Mouse (Mus musculus) thymus, adult 18-20 months (tissue): ENCODE results near the gene Pnldc1.

Source experiments
- DNase-seq, 2 experiments: peaks; one replicate each; pipeline ENCODE4 v3.0.0; 2022; ENCODE audit warnings: mixed read lengths in 2 of 2

Pnldc1 gene

GRCm38 (mm10) chr17:12854386-12854785, 55.6 kb downstream of the Pnldc1 start:
- no peak for DNase-seq

GRCm38 (mm10) chr17:12853821-12854220, 56.2 kb downstream of the Pnldc1 start:
- DNase-seq, result no peak

- DNase-seq, result no peak
Observed at GRCm38 (mm10) chr17:12851689-12852088, 58.3 kb downstream of the Pnldc1 start.

GRCm38 (mm10) chr17:12849778-12850382, 60.1 kb downstream of the Pnldc1 start:
- DNase-seq, result no peak

GRCm38 (mm10) chr17:12847736-12848135, 62.3 kb downstream of the Pnldc1 start:
- DNase-seq, result no peak

GRCm38 (mm10) chr17:12846474-12846873, 63.6 kb downstream of the Pnldc1 start:
- no peak for DNase-seq

- DNase-seq, result no peak
Observed at GRCm38 (mm10) chr17:12845862-12846261, 64.2 kb downstream of the Pnldc1 start.

- DNase-seq, result no peak
Observed at GRCm38 (mm10) chr17:12844540-12844939, 65.5 kb downstream of the Pnldc1 start.

- no peak for DNase-seq
Observed at GRCm38 (mm10) chr17:12843826-12844225, 66.2 kb downstream of the Pnldc1 start.

- DNase-seq, result no peak
Observed at GRCm38 (mm10) chr17:12839475-12840267, 70.4 kb downstream of the Pnldc1 start.
